Mouse (Mus musculus): Measurements from ENCODE around the gene Pbx1.

DNA sequence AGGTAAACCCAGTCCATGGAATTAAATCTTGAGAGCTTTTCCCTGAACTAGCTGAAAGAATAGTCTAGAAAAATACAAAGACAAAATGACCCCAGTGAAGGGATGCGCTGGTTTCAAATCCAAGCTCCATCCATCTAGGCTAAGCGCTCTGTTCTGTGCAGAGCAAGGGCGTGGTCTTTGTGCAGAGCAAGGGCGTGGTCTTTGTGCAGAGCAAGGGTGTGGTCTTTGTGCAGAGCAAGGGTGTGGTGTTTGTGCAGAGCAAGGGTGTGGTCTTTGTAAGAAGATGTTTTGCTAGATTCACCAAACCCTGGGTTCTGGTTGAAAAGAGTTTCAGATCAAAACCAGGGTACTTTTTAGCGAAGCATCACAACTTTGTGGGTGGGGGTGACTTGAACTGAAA is 221.7 kb downstream of the Pbx1 start:
- TF ChIP-seq GATA1 (IDR thresholded peaks at IDR 0.05; ENCODE audit: borderline replicate concordance, low read length) (no peak), FLI1 (IDR thresholded peaks at IDR 0.05; ENCODE audit: low read length) (no peak)
